Mouse (Mus musculus): ENCODE results near the gene Rad51.

The Rad51 gene

GRCm38 (mm10) chr2:119112438-119113112 lies at the start of gene Rad51:
Rad51 (plus strand) TSS chr2:119112793.
- peak; percentile 95 for DNase-seq (ENCODE audit: low read depth, low spot score)

GRCm38 (mm10) chr2:119072397-119072796 lies 40.2 kb upstream of the Rad51 start:
- no peak for DNase-seq (ENCODE audit: low read depth, low spot score)

- no peak for DNase-seq (ENCODE audit: low read depth, low spot score)
Measured at GRCm38 (mm10) chr2:119086156-119086555, 26.4 kb upstream of the Rad51 start.

- DNase-seq (ENCODE audit: low read depth, low spot score): peak; percentile 9
Measured at GRCm38 (mm10) chr2:119101552-119101951, 11.0 kb upstream of the Rad51 start.

- DNase-seq (ENCODE audit: low read depth, low spot score): no peak
Measured at GRCm38 (mm10) chr2:119106583-119106982, 6.0 kb upstream of the Rad51 start.

- no peak for DNase-seq (ENCODE audit: low read depth, low spot score)
Measured at GRCm38 (mm10) chr2:119108554-119108953, 4.0 kb upstream of the Rad51 start.

- no peak for DNase-seq (ENCODE audit: low read depth, low spot score)
Measured at GRCm38 (mm10) chr2:119111060-119111459, 1.5 kb upstream of the Rad51 start.

GRCm38 (mm10) chr2:119113121-119113925 lies 730 bp downstream of the Rad51 start:
- no peak for DNase-seq (ENCODE audit: low read depth, low spot score)

GRCm38 (mm10) chr2:119136346-119136898 lies 23.8 kb downstream of the Rad51 start:
- DNase-seq (ENCODE audit: low read depth, low spot score): no peak

- DNase-seq (ENCODE audit: low read depth, low spot score): no peak
Measured at GRCm38 (mm10) chr2:119145199-119145598, 32.6 kb downstream of the Rad51 start.

GRCm38 (mm10) chr2:119146435-119146834 lies 33.8 kb downstream of the Rad51 start:
- DNase-seq (ENCODE audit: low read depth, low spot score): no peak

- no peak for DNase-seq (ENCODE audit: low read depth, low spot score)
Measured at GRCm38 (mm10) chr2:119147160-119147678, 34.6 kb downstream of the Rad51 start.

GRCm38 (mm10) chr2:119147775-119148174 lies 35.2 kb downstream of the Rad51 start:
- DNase-seq (ENCODE audit: low read depth, low spot score): peak; percentile 73

GRCm38 (mm10) chr2:119152255-119152654 lies 39.7 kb downstream of the Rad51 start:
- DNase-seq (ENCODE audit: low read depth, low spot score): no peak

- DNase-seq (ENCODE audit: low read depth, low spot score): no peak
Measured at GRCm38 (mm10) chr2:119154683-119155082, 42.1 kb downstream of the Rad51 start.

- no peak for DNase-seq (ENCODE audit: low read depth, low spot score)
Measured at GRCm38 (mm10) chr2:119155388-119155787, 42.8 kb downstream of the Rad51 start.

- DNase-seq (ENCODE audit: low read depth, low spot score): no peak
Measured at GRCm38 (mm10) chr2:119156081-119156680, 43.6 kb downstream of the Rad51 start.

GRCm38 (mm10) chr2:119156681-119157572 lies 44.3 kb downstream of the Rad51 start, which contains the start of gene Rmdn3:
Rmdn3 (minus strand) TSS chr2:119157034.
- peak; percentile 98 for DNase-seq (ENCODE audit: low read depth, low spot score)

- DNase-seq (ENCODE audit: low read depth, low spot score): no peak
Measured at GRCm38 (mm10) chr2:119157836-119158235, 45.2 kb downstream of the Rad51 start.

- no peak for DNase-seq (ENCODE audit: low read depth, low spot score)
Measured at GRCm38 (mm10) chr2:119161247-119161646, 48.7 kb downstream of the Rad51 start.

GRCm38 (mm10) chr2:119163135-119163534 lies 50.5 kb downstream of the Rad51 start:
- no peak for DNase-seq (ENCODE audit: low read depth, low spot score)

Measured in brain, adult 2 months (tissue).